ENCODE assay signal across 22 mouse cellular contexts in genomic region chr6:15466634-15467033, GRCm38 (mm10).
"Had no signal": no experiment of that assay in that cellular context is flagged by ENCODE, and none has a peak within 500 bp of the region (broad histone marks: within the 10 kb centered on the region; RNA-seq: fewer than 3 reads in every experiment).

No protein-coding gene starts in this region.

- DNase-seq: kidney, adult 8-10 months; kidney, postnatal 10 days; layer of hippocampus, adult 9-11 months; liver; liver, embryonic 13.5 days; lung, postnatal 10 days; lung, postnatal 4 days; right cerebral cortex, adult 18-20 months; right cerebral cortex, postnatal 14 days; right cerebral cortex, postnatal 4 days; thymus, adult 2 months; thymus, postnatal 14 days; thymus, postnatal 4 days had no signal

- H3K4me2 ChIP-seq: limb, embryonic 13.5 days; liver, embryonic 13.5 days; lung, embryonic 15.5 days; midbrain, embryonic 12.5 days; neural tube, embryonic 12.5 days; neural tube, embryonic 15.5 days had no signal

- H3K9me3 ChIP-seq: limb, embryonic 10.5 days; limb, embryonic 13.5 days; liver, embryonic 13.5 days; lung, embryonic 15.5 days; midbrain, embryonic 12.5 days; neural tube, embryonic 12.5 days; neural tube, embryonic 15.5 days had no signal

- H3K4me1 ChIP-seq: limb, embryonic 10.5 days; limb, embryonic 13.5 days; liver, embryonic 13.5 days; lung, embryonic 15.5 days; midbrain, embryonic 12.5 days; neural tube, embryonic 12.5 days; neural tube, embryonic 15.5 days had no signal

- H3K4me3 ChIP-seq: layer of hippocampus, adult 2 months; limb, embryonic 10.5 days; limb, embryonic 13.5 days; liver, embryonic 13.5 days; lung, embryonic 15.5 days; midbrain, embryonic 12.5 days; neural tube, embryonic 12.5 days; neural tube, embryonic 15.5 days had no signal

- H3K9ac ChIP-seq: limb, embryonic 13.5 days; liver, embryonic 13.5 days; lung, embryonic 15.5 days; midbrain, embryonic 12.5 days; neural tube, embryonic 12.5 days; neural tube, embryonic 15.5 days had no signal

- H3K27me3 ChIP-seq: limb, embryonic 13.5 days; liver, embryonic 13.5 days; lung, embryonic 15.5 days; midbrain, embryonic 12.5 days; neural tube, embryonic 12.5 days; neural tube, embryonic 15.5 days had no signal

- H3K36me3 ChIP-seq: limb, embryonic 10.5 days; limb, embryonic 13.5 days; liver, embryonic 13.5 days; lung, embryonic 15.5 days; midbrain, embryonic 12.5 days; neural tube, embryonic 12.5 days; neural tube, embryonic 15.5 days had no signal

- H3K27ac ChIP-seq: layer of hippocampus, adult 2 months; limb, embryonic 10.5 days; limb, embryonic 13.5 days; liver, embryonic 13.5 days; lung, embryonic 15.5 days; midbrain, embryonic 12.5 days; neural tube, embryonic 12.5 days; neural tube, embryonic 15.5 days; stomach, postnatal 0 days had no signal

- ATAC-seq: intestine, postnatal 0 days had no signal
